Mouse (Mus musculus) limb, embryonic 12.5 days (tissue): ENCODE data around the gene Enpep. TPM values are rescaled to one million over a fixed set of nuclear protein-coding genes. Genes with fewer than 3 reads are reported as not detected.
A peak's percentile ranks its signal among the peaks of the same experiment; 100 is the strongest.

ENCODE experiments used
- ATAC-seq: fragments of 200-750 bp; cut with Nextera tagmentation; 2 replicates; pipeline ENCODE4 v1.8.0; 2017; ENCODE audit warnings: low read depth, moderate TSS enrichment; ENCODE audit not compliant: insufficient number of reproducible peaks, insufficient read depth, low FRiP score, low TSS enrichment
- H3K27ac ChIP-seq: fragments of 300-500 bp; sonication (generic); 2 replicates; pipeline ENCODE4 v1.5.1; 2016; ENCODE audit warnings: mild to moderate bottlenecking, moderate library complexity
- H3K27me3 ChIP-seq: fragments of 300-500 bp; sonication (generic); 2 replicates; pipeline ENCODE4 v1.6.1; 2016; ENCODE audit warnings: mild to moderate bottlenecking, moderate library complexity
- H3K36me3 ChIP-seq: fragments of 300-500 bp; sonication (generic); 2 replicates; pipeline ENCODE4 v1.6.1; 2016; ENCODE audit warnings: mild to moderate bottlenecking, moderate library complexity
- H3K4me1 ChIP-seq: fragments of 300-500 bp; sonication (generic); replicated peaks from 2 replicates; pipeline ENCODE4 v1.6.1; 2016
- H3K4me2 ChIP-seq: fragments of 300-500 bp; sonication (generic); 2 replicates; pipeline ENCODE4 v1.6.1; 2016; ENCODE audit warnings: mild to moderate bottlenecking, moderate library complexity
- H3K4me3 ChIP-seq: fragments of 300-500 bp; sonication (generic); replicated peaks from 2 replicates; pipeline ENCODE4 v1.5.1; 2016; ENCODE audit warnings: mild to moderate bottlenecking
- H3K9ac ChIP-seq: fragments of 300-500 bp; sonication (generic); replicated peaks from 2 replicates; pipeline ENCODE4 v1.6.1; 2016; ENCODE audit warnings: mild to moderate bottlenecking, moderate library complexity
- H3K9me3 ChIP-seq: fragments of 300-500 bp; sonication (generic); 2 replicates; pipeline ENCODE4 v1.6.1; 2016; ENCODE audit warnings: mild to moderate bottlenecking, moderate library complexity
- WGBS: fragments of 180-500 bp; shearing (Covaris S2); methylation state at CpG from one replicate; pipeline ENCODE4 v1.1.7; 2016; 5-methylcytosine and 5-hydroxymethylcytosine counted together
- polyA plus RNA-seq: library from polyadenylated mRNA; unstranded; fragments of >200 nt; fragmentation: Nextera tagmentation; extraction: Ambion mirVana; gene quantifications from 2 replicates; pipeline ENCODE4 v1.2.1, GENCODE M21; 2016

The Enpep gene
- polyA plus RNA-seq, 1 experiment from 2014 or later: 0.58 TPM

- no peak overlapping the region for H3K4me3 ChIP-seq
- no peak for ATAC-seq
These were observed 10.2 kb upstream of the Enpep start for GRCm38 (mm10) chr3:129342767-129343166.

GRCm38 (mm10) chr3:129341066-129341465 is 8.5 kb upstream of the Enpep start:
- Histone ChIP-seq H3K9ac (no peak overlapping the region), H3K9me3 (0 out of 2 replicates have a peak, but pooled peaks cover 3% of the 10 kb centered on the region), H3K4me1 (no peaks in the 10 kb centered on the region; the same call in 1 of the 2 replicates), H3K4me2 (no peak overlapping the region), H3K4me3 (no peak overlapping the region), H3K36me3 (no peaks in the 10 kb centered on the region), H3K27ac (no peak overlapping the region), H3K27me3 (no peaks in the 10 kb centered on the region)
- no peak for ATAC-seq

More at GRCm38 (mm10) chr3:129342767-129343166, 10.2 kb upstream of the Enpep start:
- no peaks in the 10 kb centered on the region; the same call in 1 of the 2 replicates for H3K4me1 ChIP-seq
- H3K9ac ChIP-seq: no peak overlapping the region
- H3K4me2 ChIP-seq: no peak overlapping the region
- 0 out of 2 replicates have a peak, but pooled peaks cover 3% of the 10 kb centered on the region for H3K9me3 ChIP-seq
- H3K36me3 ChIP-seq: no peaks in the 10 kb centered on the region
- no peaks in the 10 kb centered on the region for H3K27me3 ChIP-seq
- no peak overlapping the region for H3K27ac ChIP-seq
- 87% methylated on average over 1 of the region's 1 CpGs for WGBS

- no peaks in the 10 kb centered on the region; the same call in 1 of the 2 replicates for H3K4me1 ChIP-seq
- H3K27ac ChIP-seq: no peak overlapping the region
- no peak for ATAC-seq
- 46% methylated on average over 14 of the region's 14 CpGs for WGBS
- H3K27me3 ChIP-seq: no peaks in the 10 kb centered on the region
- 0 out of 2 replicates have a peak, but pooled peaks cover 3% of the 10 kb centered on the region for H3K9me3 ChIP-seq
- no peak overlapping the region for H3K9ac ChIP-seq
- H3K36me3 ChIP-seq: no peaks in the 10 kb centered on the region
- H3K4me3 ChIP-seq: no peak overlapping the region
- no peak overlapping the region for H3K4me2 ChIP-seq
These were observed 6.0 kb upstream of the Enpep start for GRCm38 (mm10) chr3:129338296-129339091.

- Histone ChIP-seq H3K9ac (no peak overlapping the region), H3K36me3 (no peaks in the 10 kb centered on the region), H3K27me3 (no peaks in the 10 kb centered on the region), H3K4me1 (peaks cover 9% of the 10 kb centered on the region), H3K4me3 (no peak overlapping the region), H3K4me2 (peak overlapping the region; percentile 41), H3K9me3 (no peaks in the 10 kb centered on the region), H3K27ac (no peak overlapping the region)
- 62% methylated on average over 7 of the region's 7 CpGs for WGBS
- no peak for ATAC-seq
These were observed 378 bp downstream of the Enpep start for GRCm38 (mm10) chr3:129332142-129332541.

- Histone ChIP-seq H3K4me1 (peaks cover 9% of the 10 kb centered on the region), H3K9ac (no peak overlapping the region), H3K27ac (no peak overlapping the region), H3K27me3 (no peaks in the 10 kb centered on the region), H3K36me3 (no peaks in the 10 kb centered on the region), H3K4me2 (no peak overlapping the region), H3K9me3 (no peaks in the 10 kb centered on the region), H3K4me3 (no peak overlapping the region)
- WGBS: 97% methylated on average over 6 of the region's 6 CpGs
- no peak for ATAC-seq
These were observed 1.1 kb downstream of the Enpep start for GRCm38 (mm10) chr3:129331427-129331826.

- ATAC-seq: no peak
- no peak overlapping the region for H3K27ac ChIP-seq
- H3K27me3 ChIP-seq: no peaks in the 10 kb centered on the region
- H3K36me3 ChIP-seq: no peaks in the 10 kb centered on the region
- H3K9me3 ChIP-seq: no peaks in the 10 kb centered on the region
- H3K9ac ChIP-seq: no peak overlapping the region
- peaks cover 9% of the 10 kb centered on the region for H3K4me1 ChIP-seq
- H3K4me2 ChIP-seq: no peak overlapping the region
- 57% methylated on average over 4 of the region's 4 CpGs for WGBS
- H3K4me3 ChIP-seq: no peak overlapping the region
These were observed 4.5 kb downstream of the Enpep start for GRCm38 (mm10) chr3:129328056-129328455.

GRCm38 (mm10) chr3:129321585-129321984 is 10.9 kb downstream of the Enpep start:
- no peak overlapping the region for H3K4me2 ChIP-seq
- ATAC-seq: no peak
- H3K9me3 ChIP-seq: no peaks in the 10 kb centered on the region
- H3K27me3 ChIP-seq: no peaks in the 10 kb centered on the region
- no peaks in the 10 kb centered on the region for H3K36me3 ChIP-seq
- no peaks in the 10 kb centered on the region for H3K4me1 ChIP-seq
- 76% methylated on average over 6 of the region's 6 CpGs for WGBS
- H3K27ac ChIP-seq: no peak overlapping the region
- H3K4me3 ChIP-seq: no peak overlapping the region
- no peak overlapping the region for H3K9ac ChIP-seq

- Histone ChIP-seq H3K36me3 (no peaks in the 10 kb centered on the region), H3K4me2 (no peak overlapping the region), H3K9ac (no peak overlapping the region), H3K4me3 (no peak overlapping the region), H3K9me3 (no peaks in the 10 kb centered on the region), H3K4me1 (no peaks in the 10 kb centered on the region), H3K27me3 (no peaks in the 10 kb centered on the region), H3K27ac (no peak overlapping the region)
- WGBS: 79% methylated on average over 17 of the region's 17 CpGs
- no peak for ATAC-seq
These were observed 15.3 kb downstream of the Enpep start for GRCm38 (mm10) chr3:129317032-129317729.

- Histone ChIP-seq H3K9me3 (no peaks in the 10 kb centered on the region), H3K4me1 (0 out of 2 replicates have a peak, but pooled peaks cover 3% of the 10 kb centered on the region), H3K27ac (no peak overlapping the region), H3K4me2 (no peak overlapping the region), H3K27me3 (no peaks in the 10 kb centered on the region), H3K4me3 (no peak overlapping the region), H3K9ac (no peak overlapping the region), H3K36me3 (no peaks in the 10 kb centered on the region)
- ATAC-seq: no peak
- 91% methylated on average over 7 of the region's 7 CpGs for WGBS
These were observed 18.7 kb downstream of the Enpep start for GRCm38 (mm10) chr3:129313671-129314415.

GRCm38 (mm10) chr3:129313221-129313620 is 19.3 kb downstream of the Enpep start:
- Histone ChIP-seq H3K9ac (no peak overlapping the region), H3K9me3 (no peaks in the 10 kb centered on the region), H3K27me3 (no peaks in the 10 kb centered on the region), H3K27ac (no peak overlapping the region), H3K36me3 (no peaks in the 10 kb centered on the region), H3K4me1 (0 out of 2 replicates have a peak, but pooled peaks cover 3% of the 10 kb centered on the region), H3K4me3 (no peak overlapping the region), H3K4me2 (no peak overlapping the region)
- 74% methylated on average over 2 of the region's 2 CpGs for WGBS
- no peak for ATAC-seq

GRCm38 (mm10) chr3:129312511-129312910 is 20.0 kb downstream of the Enpep start:
- Histone ChIP-seq H3K36me3 (no peaks in the 10 kb centered on the region), H3K27ac (no peak overlapping the region), H3K4me2 (no peak overlapping the region), H3K27me3 (no peaks in the 10 kb centered on the region), H3K4me3 (no peak overlapping the region), H3K9ac (no peak overlapping the region), H3K9me3 (no peaks in the 10 kb centered on the region), H3K4me1 (0 out of 2 replicates have a peak, but pooled peaks cover 3% of the 10 kb centered on the region)
- ATAC-seq: no peak
- 96% methylated on average over 8 of the region's 8 CpGs for WGBS
